Mouse (Mus musculus) small intestine, adult 2 months (tissue): Measurements from ENCODE around the gene Gm4744. TPM values are rescaled to one million over a fixed set of nuclear protein-coding genes. Genes with fewer than 3 reads are reported as not detected.
"Not testable (repeated sequence)": the region's sequence is repeated elsewhere in the genome, so short reads cannot be mapped to it uniquely, and the experiment has no call there.

Experiments
- H3K27ac ChIP-seq: fragments of 200-500 bp; 2 replicates; pipeline ENCODE4 v1.5.1; 2012; ENCODE audit warnings: low read depth, low read length, control low read depth, inconsistent platforms; ENCODE audit not compliant: insufficient read depth
- H3K27me3 ChIP-seq: fragments of 200-500 bp; 2 replicates; pipeline ENCODE4 v1.6.1; 2012; ENCODE audit warnings: mild to moderate bottlenecking, moderate library complexity, low read length, inconsistent platforms; ENCODE audit not compliant: control insufficient read depth, insufficient read depth
- H3K36me3 ChIP-seq: fragments of 200-500 bp; 2 replicates; pipeline ENCODE4 v1.6.1; 2012; ENCODE audit warnings: mild to moderate bottlenecking, low read length, control low read depth, inconsistent platforms; ENCODE audit not compliant: control insufficient read depth, insufficient read depth
- H3K4me1 ChIP-seq: fragments of 200-500 bp; 2 replicates; pipeline ENCODE4 v1.6.1; 2012; ENCODE audit warnings: low read length, inconsistent platforms, mixed read lengths; ENCODE audit not compliant: control insufficient read depth, insufficient read depth, insufficient read length
- H3K4me3 ChIP-seq: fragments of 200-500 bp; 2 replicates; pipeline ENCODE4 v1.5.1; 2012; ENCODE audit warnings: low read depth, mild to moderate bottlenecking, control low read depth, inconsistent platforms, low read length, moderate library complexity
- CTCF ChIP-seq: fragments of 200-500 bp; IDR thresholded peaks from 2 replicates; pipeline ENCODE4 v1.5.1; 2012; ENCODE audit warnings: low read depth, mild to moderate bottlenecking, control low read depth, inconsistent platforms, low read length, moderate library complexity, mixed read lengths; ENCODE audit not compliant: insufficient replicate concordance, insufficient read length; ENCODE audit errors: extremely low read depth
- POLR2A ChIP-seq: fragments of 200-500 bp; IDR thresholded peaks from 2 replicates; pipeline ENCODE4 v1.6.1; 2012; ENCODE audit warnings: low read depth, mild to moderate bottlenecking, control low read depth, inconsistent platforms, low read length, moderate library complexity
- WGBS: fragments of 180-500 bp; shearing (Covaris S2); methylation state at CpG from one replicate; pipeline ENCODE4 v1.1.7; 2018; 5-methylcytosine and 5-hydroxymethylcytosine counted together
- polyA plus RNA-seq: library from polyadenylated mRNA; depleted of rRNA; stranded (reverse); fragments of >200 nt; gene quantifications from 2 replicates; pipeline ENCODE4 v1.2.3, GENCODE M21; 2012; rRNA removed

The Gm4744 gene
- polyA plus RNA-seq: 0.22 TPM in 1 of 2 replicates, not detected in the other

GRCm38 (mm10) chr6:40951770-40952169 lies at the start of gene Gm4744:
Gm4744 (minus strand) TSS chr6:40951870.
- no peak for TF ChIP-seq CTCF
- no peak within 1 kb of the TSS for H3K4me3 ChIP-seq
- H3K4me1 ChIP-seq: no peaks in the 10 kb centered on the region
- no peak within 1 kb of the TSS for H3K27ac ChIP-seq
- H3K36me3 ChIP-seq: no peaks in the 10 kb centered on the region
- H3K27me3 ChIP-seq: no peaks in the 10 kb centered on the region

GRCm38 (mm10) chr6:40999379-40999778 lies 47.7 kb upstream of the Gm4744 start, which contains the start of gene Gm2663:
Gm2663 (minus strand) TSS chr6:40999479.
- H3K4me3 ChIP-seq, H3K4me1 ChIP-seq, H3K36me3 ChIP-seq, H3K27me3 ChIP-seq, H3K27ac ChIP-seq: not testable (repeated sequence)

- H3K27me3 ChIP-seq, H3K4me1 ChIP-seq, H3K4me3 ChIP-seq, H3K36me3 ChIP-seq, H3K27ac ChIP-seq: not testable (repeated sequence)
- 81% methylated on average over 2 of the region's 2 CpGs for WGBS
Observed at GRCm38 (mm10) chr6:40964454-40964853, 12.8 kb upstream of the Gm4744 start, which contains the start of gene 1810009J06Rik. 1810009J06Rik (plus strand) TSS chr6:40964754.

GRCm38 (mm10) chr6:40953716-40954115 lies 2.0 kb upstream of the Gm4744 start:
- H3K27ac ChIP-seq: no peak overlapping the region
- H3K4me3 ChIP-seq: no peak overlapping the region
- TF ChIP-seq CTCF: no peak
- TF ChIP-seq POLR2A: no peak
- H3K27me3 ChIP-seq: no peaks in the 10 kb centered on the region
- no peaks in the 10 kb centered on the region for H3K36me3 ChIP-seq
- no peaks in the 10 kb centered on the region for H3K4me1 ChIP-seq
- WGBS: 16% methylated on average over 2 of the region's 2 CpGs

- Histone ChIP-seq H3K27me3 (no peaks in the 10 kb centered on the region), H3K4me1 (no peaks in the 10 kb centered on the region), H3K4me3 (no peak within 1 kb of the TSS), H3K27ac (no peak within 1 kb of the TSS), H3K36me3 (no peaks in the 10 kb centered on the region)
- 96% methylated on average over 10 of the region's 10 CpGs for WGBS
- TF ChIP-seq CTCF (no peak), POLR2A (no peak)
Observed at GRCm38 (mm10) chr6:40940457-40940856, 11.2 kb downstream of the Gm4744 start, which contains the start of gene 1700074P13Rik. 1700074P13Rik (minus strand) TSS chr6:40940557.

- TF ChIP-seq POLR2A (no peak), CTCF (no peak)
- 82% methylated on average over 4 of the region's 4 CpGs for WGBS
- Histone ChIP-seq H3K4me3 (no peak overlapping the region), H3K27ac (no peak overlapping the region), H3K36me3 (no peaks in the 10 kb centered on the region), H3K27me3 (no peaks in the 10 kb centered on the region), H3K4me1 (no peaks in the 10 kb centered on the region)
Observed at GRCm38 (mm10) chr6:40919954-40920353, 31.7 kb downstream of the Gm4744 start.

- Histone ChIP-seq H3K4me3 (no peak within 1 kb of the TSS), H3K27ac (no peak within 1 kb of the TSS), H3K27me3 (no peaks in the 10 kb centered on the region), H3K4me1 (no peaks in the 10 kb centered on the region), H3K36me3 (no peaks in the 10 kb centered on the region)
- TF ChIP-seq POLR2A: no peak
- no peak for TF ChIP-seq CTCF
Observed at GRCm38 (mm10) chr6:40900287-40900686, 51.4 kb downstream of the Gm4744 start, which contains the start of gene Prss58. Prss58 (minus strand) TSS chr6:40900387.

Other genes with a start within 250 kb of the Gm4744 start
- gene Moxd2, start 64.4 kb downstream of the Gm4744 start, polyA plus RNA-seq: not detected in 2 replicates
- not detected in 2 replicates for gene Prss58, start 51.5 kb downstream of the Gm4744 start, polyA plus RNA-seq
- not detected in 2 replicates for gene 1700074P13Rik, start 11.3 kb downstream of the Gm4744 start, polyA plus RNA-seq
- gene 1810009J06Rik, start 12.9 kb upstream of the Gm4744 start, polyA plus RNA-seq: 0.70 TPM in 1 of 2 replicates, not detected in the other
- gene Gm2663, start 47.6 kb upstream of the Gm4744 start, polyA plus RNA-seq: not detected in 2 replicates
- gene 2210010C04Rik, start 83.6 kb upstream of the Gm4744 start, polyA plus RNA-seq: 9.2 and 5,227 TPM in 2 replicates